Mouse (Mus musculus): ENCODE measurements around the gene Myh14. TPM values are rescaled to one million over a fixed set of nuclear protein-coding genes. Genes with fewer than 3 reads are reported as not detected.
A peak's percentile ranks its signal among the peaks of the same experiment; 100 is the strongest.

Gene Myh14
- polyA plus RNA-seq, 1 experiment: 14.7 TPM

DNA sequence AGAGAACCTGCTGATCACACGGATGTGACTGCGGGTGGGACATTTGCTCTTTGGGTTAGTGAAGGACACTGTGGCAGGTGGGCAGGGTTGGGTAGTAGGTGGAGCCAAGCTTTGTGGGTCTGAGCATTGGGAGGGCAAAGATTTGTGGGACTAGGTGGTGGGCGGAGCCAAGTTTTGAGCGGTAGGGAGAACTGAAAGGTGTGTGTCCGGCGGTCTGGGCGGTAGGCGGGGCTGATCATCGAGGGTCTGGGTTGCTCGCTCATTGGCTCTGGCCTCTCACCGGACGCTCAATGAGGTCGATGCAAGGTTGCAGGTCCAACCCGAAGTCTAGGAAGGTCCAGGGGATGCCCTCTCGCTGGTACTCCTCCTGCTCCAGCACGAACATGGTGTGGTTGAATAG, 32.0 kb downstream of the Myh14 start:
- no peaks in the 10 kb centered on the region for H3K27me3 ChIP-seq (ENCODE audit: control insufficient read depth, insufficient read depth, low read length, poor library complexity, severe bottlenecking)
- H3K27ac ChIP-seq (ENCODE audit: insufficient read depth, low read length): no peak overlapping the region
- no peaks in the 10 kb centered on the region for H3K36me3 ChIP-seq (ENCODE audit: control insufficient read depth, insufficient read depth, low read length, poor library complexity, severe bottlenecking)
- TF ChIP-seq POLR2A (IDR thresholded peaks at IDR 0.05; ENCODE audit: insufficient read depth, low read length) (no peak), CTCF (IDR thresholded peaks at IDR 0.05; ENCODE audit: low read depth, low read length) (no peak), EP300 (IDR thresholded peaks at IDR 0.05; ENCODE audit: insufficient read depth, low read depth, low read length) (no peak)
- H3K9ac ChIP-seq (ENCODE audit: low read depth, poor library complexity, severe bottlenecking): no peak overlapping the region
- H3K4me1 ChIP-seq (ENCODE audit: control insufficient read depth, insufficient read depth, low read length): no peaks in the 10 kb centered on the region
- H3K9me3 ChIP-seq (replicated peaks; ENCODE audit: control insufficient read depth, insufficient read depth, low read length, poor library complexity, severe bottlenecking): no peaks in the 10 kb centered on the region
- peak overlapping the region; percentile 72 for H3K4me3 ChIP-seq (ENCODE audit: low read depth, low read length)

DNA sequence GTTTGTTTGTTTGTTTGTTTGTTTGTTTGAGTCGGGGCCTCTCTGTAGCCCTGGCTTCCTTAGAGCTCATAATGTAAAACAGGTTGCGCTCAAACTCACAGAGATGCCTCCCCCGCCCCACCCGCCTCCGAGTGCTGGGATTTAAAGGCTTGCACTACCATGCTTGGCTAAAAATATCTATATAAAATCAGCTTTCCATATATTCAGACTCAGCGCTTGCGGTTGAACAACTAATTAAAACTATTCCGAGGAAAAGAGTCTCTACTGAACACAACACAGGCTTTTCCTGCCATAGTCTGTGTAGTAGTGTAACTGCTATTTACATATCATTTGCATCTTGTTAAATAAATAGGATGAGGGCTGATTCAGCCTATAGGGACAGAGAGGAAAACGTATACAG, 34.0 kb downstream of the Myh14 start:
- no peak overlapping the region for H3K27ac ChIP-seq (ENCODE audit: insufficient read depth, low read length)
- no peak overlapping the region for H3K9ac ChIP-seq (ENCODE audit: low read depth, poor library complexity, severe bottlenecking)
- no peak overlapping the region for H3K4me3 ChIP-seq (ENCODE audit: low read depth, low read length)
- peaks cover 4% of the 10 kb centered on the region for H3K4me1 ChIP-seq (ENCODE audit: control insufficient read depth, insufficient read depth, low read length)
- H3K9me3 ChIP-seq (replicated peaks; ENCODE audit: control insufficient read depth, insufficient read depth, low read length, poor library complexity, severe bottlenecking): no peaks in the 10 kb centered on the region
- no peaks in the 10 kb centered on the region for H3K27me3 ChIP-seq (ENCODE audit: control insufficient read depth, insufficient read depth, low read length, poor library complexity, severe bottlenecking)
- H3K36me3 ChIP-seq (ENCODE audit: control insufficient read depth, insufficient read depth, low read length, poor library complexity, severe bottlenecking): no peaks in the 10 kb centered on the region
- no peak for TF ChIP-seq CTCF (IDR thresholded peaks at IDR 0.05; ENCODE audit: low read depth, low read length)
- TF ChIP-seq EP300 (IDR thresholded peaks at IDR 0.05; ENCODE audit: insufficient read depth, low read depth, low read length): no peak
- no peak for TF ChIP-seq POLR2A (IDR thresholded peaks at IDR 0.05; ENCODE audit: insufficient read depth, low read length)

DNA sequence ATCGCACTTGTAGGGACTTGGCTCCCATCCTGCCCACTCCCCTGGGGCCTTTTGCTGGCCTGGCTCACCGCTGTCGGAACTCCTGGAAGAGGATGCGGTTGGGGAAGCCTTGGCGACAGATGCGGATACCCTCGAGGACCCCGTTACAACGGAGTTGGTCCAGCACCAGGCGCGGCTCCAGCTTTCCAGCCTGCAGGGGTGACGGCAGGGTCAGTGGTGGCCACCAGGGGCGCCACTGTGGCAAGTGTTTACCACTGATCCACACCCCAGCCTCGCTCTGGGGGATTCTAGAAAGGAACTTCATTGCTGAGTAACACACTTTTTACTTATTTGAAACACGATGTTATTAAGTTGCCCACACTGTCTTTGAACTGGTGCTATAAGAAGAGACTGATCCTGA, 37.2 kb downstream of the Myh14 start:
- peak overlapping the region; percentile 12; the same call in 1 of the 2 replicates for H3K9ac ChIP-seq (ENCODE audit: low read depth, poor library complexity, severe bottlenecking)
- H3K36me3 ChIP-seq (ENCODE audit: control insufficient read depth, insufficient read depth, low read length, poor library complexity, severe bottlenecking): no peaks in the 10 kb centered on the region
- no peaks in the 10 kb centered on the region for H3K9me3 ChIP-seq (replicated peaks; ENCODE audit: control insufficient read depth, insufficient read depth, low read length, poor library complexity, severe bottlenecking)
- H3K4me1 ChIP-seq (ENCODE audit: control insufficient read depth, insufficient read depth, low read length): peaks cover 6% of the 10 kb centered on the region
- H3K27me3 ChIP-seq (ENCODE audit: control insufficient read depth, insufficient read depth, low read length, poor library complexity, severe bottlenecking): no peaks in the 10 kb centered on the region
- TF ChIP-seq POLR2A (IDR thresholded peaks at IDR 0.05; ENCODE audit: insufficient read depth, low read length) (no peak), CTCF (IDR thresholded peaks at IDR 0.05; ENCODE audit: low read depth, low read length) (peak; percentile 78), EP300 (IDR thresholded peaks at IDR 0.05; ENCODE audit: insufficient read depth, low read depth, low read length) (no peak)
- no peak overlapping the region for H3K27ac ChIP-seq (ENCODE audit: insufficient read depth, low read length)
- peak overlapping the region; percentile 30 for H3K4me3 ChIP-seq (ENCODE audit: low read depth, low read length)

DNA sequence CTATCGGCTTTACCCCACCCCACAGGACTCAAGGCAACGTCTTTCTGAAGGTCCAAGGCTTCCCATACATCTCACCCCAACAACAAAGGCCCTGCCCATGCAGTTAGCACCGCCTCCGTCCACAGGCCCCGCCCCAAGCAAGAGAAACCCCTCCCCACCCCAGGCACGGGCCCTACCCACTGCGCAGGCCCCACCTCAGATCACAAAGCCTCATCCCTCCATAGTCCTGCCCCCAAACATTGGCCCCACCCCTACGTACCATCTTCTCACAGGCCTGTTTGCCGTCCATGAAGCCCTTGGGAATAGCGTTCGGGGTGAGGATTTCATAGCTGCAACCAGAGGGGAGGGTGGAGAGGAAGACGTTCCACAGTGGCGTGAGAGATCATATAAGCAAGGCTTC, 38.0 kb downstream of the Myh14 start:
- peak overlapping the region; percentile 30 for H3K4me3 ChIP-seq (ENCODE audit: low read depth, low read length)
- no peak overlapping the region for H3K27ac ChIP-seq (ENCODE audit: insufficient read depth, low read length)
- TF ChIP-seq EP300 (IDR thresholded peaks at IDR 0.05; ENCODE audit: insufficient read depth, low read depth, low read length): no peak
- no peak for TF ChIP-seq CTCF (IDR thresholded peaks at IDR 0.05; ENCODE audit: low read depth, low read length)
- TF ChIP-seq POLR2A (IDR thresholded peaks at IDR 0.05; ENCODE audit: insufficient read depth, low read length): no peak
- H3K27me3 ChIP-seq (ENCODE audit: control insufficient read depth, insufficient read depth, low read length, poor library complexity, severe bottlenecking): no peaks in the 10 kb centered on the region
- no peak overlapping the region; the same call in 1 of the 2 replicates for H3K9ac ChIP-seq (ENCODE audit: low read depth, poor library complexity, severe bottlenecking)
- no peaks in the 10 kb centered on the region for H3K9me3 ChIP-seq (replicated peaks; ENCODE audit: control insufficient read depth, insufficient read depth, low read length, poor library complexity, severe bottlenecking)
- H3K36me3 ChIP-seq (ENCODE audit: control insufficient read depth, insufficient read depth, low read length, poor library complexity, severe bottlenecking): no peaks in the 10 kb centered on the region
- peaks cover 6% of the 10 kb centered on the region for H3K4me1 ChIP-seq (ENCODE audit: control insufficient read depth, insufficient read depth, low read length)

DNA sequence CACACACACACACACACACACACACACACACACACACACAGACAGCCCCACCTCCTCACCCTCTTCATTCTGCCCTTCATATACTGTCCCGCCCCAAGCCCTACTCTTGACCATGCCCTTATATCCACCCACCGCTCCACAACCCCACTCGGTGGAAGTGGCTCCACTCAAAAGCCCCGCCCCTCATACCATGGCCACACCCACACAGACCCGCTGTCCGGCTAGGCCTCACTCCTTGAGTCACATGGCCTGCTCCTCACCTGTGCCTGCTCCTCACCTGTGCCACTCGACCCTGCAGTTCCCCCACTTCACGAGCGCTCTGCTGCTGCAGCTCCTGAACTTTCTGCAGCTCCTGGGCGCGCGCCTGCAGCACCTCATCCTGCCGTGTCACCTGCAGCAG, 40.2 kb downstream of the Myh14 start:
- Histone ChIP-seq H3K36me3 (ENCODE audit: control insufficient read depth, insufficient read depth, low read length, poor library complexity, severe bottlenecking) (no peaks in the 10 kb centered on the region), H3K9me3 (replicated peaks; ENCODE audit: control insufficient read depth, insufficient read depth, low read length, poor library complexity, severe bottlenecking) (no peaks in the 10 kb centered on the region), H3K9ac (ENCODE audit: low read depth, poor library complexity, severe bottlenecking) (no peak overlapping the region), H3K4me1 (ENCODE audit: control insufficient read depth, insufficient read depth, low read length) (peaks cover 6% of the 10 kb centered on the region), H3K27ac (ENCODE audit: insufficient read depth, low read length) (no peak overlapping the region), H3K27me3 (ENCODE audit: control insufficient read depth, insufficient read depth, low read length, poor library complexity, severe bottlenecking) (no peaks in the 10 kb centered on the region), H3K4me3 (ENCODE audit: low read depth, low read length) (peak overlapping the region; percentile 24)
- TF ChIP-seq CTCF (IDR thresholded peaks at IDR 0.05; ENCODE audit: low read depth, low read length) (no peak), POLR2A (IDR thresholded peaks at IDR 0.05; ENCODE audit: insufficient read depth, low read length) (no peak)

DNA sequence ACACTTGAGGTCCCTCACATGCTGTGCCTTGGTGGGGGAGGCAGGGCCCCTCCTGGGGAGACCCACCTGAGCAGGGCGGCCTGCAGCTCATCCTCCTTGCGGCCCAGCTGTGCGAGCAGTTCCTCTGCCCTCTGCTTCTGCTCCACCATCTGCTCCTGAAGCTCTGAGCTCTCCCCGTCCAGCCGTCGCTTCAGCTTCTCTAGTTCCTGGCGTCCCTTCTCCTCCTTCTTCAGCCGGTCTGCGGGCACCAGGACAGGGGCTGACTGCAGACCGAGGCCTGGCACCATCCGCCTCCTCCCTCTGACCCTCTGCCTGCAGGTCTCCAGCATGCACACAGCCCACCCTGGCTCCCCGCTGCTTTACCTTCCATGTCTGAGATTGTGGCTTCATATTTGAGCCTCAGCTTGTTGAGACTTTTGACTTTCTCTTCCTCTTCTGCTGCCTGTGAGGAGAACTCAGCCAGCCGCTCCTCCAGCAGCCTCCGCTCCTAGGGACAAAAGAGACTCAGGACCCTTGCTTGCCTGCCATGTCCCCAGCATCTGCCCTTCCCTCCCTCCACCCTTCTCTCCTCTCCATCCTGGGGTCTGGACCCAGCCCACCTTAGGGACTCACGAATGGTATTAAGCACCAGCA, 42.1 kb downstream of the Myh14 start:
- no peaks in the 10 kb centered on the region for H3K27me3 ChIP-seq (ENCODE audit: control insufficient read depth, insufficient read depth, low read length, poor library complexity, severe bottlenecking)
- no peak for TF ChIP-seq POLR2A (IDR thresholded peaks at IDR 0.05; ENCODE audit: insufficient read depth, low read length)
- TF ChIP-seq CTCF (IDR thresholded peaks at IDR 0.05; ENCODE audit: low read depth, low read length): no peak
- TF ChIP-seq EP300 (IDR thresholded peaks at IDR 0.05; ENCODE audit: insufficient read depth, low read depth, low read length): no peak
- H3K36me3 ChIP-seq (ENCODE audit: control insufficient read depth, insufficient read depth, low read length, poor library complexity, severe bottlenecking): no peaks in the 10 kb centered on the region
- no peak overlapping the region for H3K27ac ChIP-seq (ENCODE audit: insufficient read depth, low read length)
- peaks cover 6% of the 10 kb centered on the region for H3K4me1 ChIP-seq (ENCODE audit: control insufficient read depth, insufficient read depth, low read length)
- H3K4me3 ChIP-seq (ENCODE audit: low read depth, low read length): no peak overlapping the region
- no peak overlapping the region for H3K9ac ChIP-seq (ENCODE audit: low read depth, poor library complexity, severe bottlenecking)
- no peaks in the 10 kb centered on the region for H3K9me3 ChIP-seq (replicated peaks; ENCODE audit: control insufficient read depth, insufficient read depth, low read length, poor library complexity, severe bottlenecking)

Data from ES-Bruce4 (cell line).